Mouse (Mus musculus): ENCODE data around the gene Hist2h2be. TPM values are rescaled to one million over a fixed set of nuclear protein-coding genes. Genes with fewer than 3 reads are reported as not detected.

Gene Hist2h2be
- total RNA-seq, 1 experiment from 2014 or later = 1.9 TPM

Other genes starting within 250 kb of the Hist2h2be start
- gene Plekho1, start 225.1 kb upstream of the Hist2h2be start, total RNA-seq (2023) = 52.2 TPM
- 12.4 TPM for gene Vps45, start 162.7 kb upstream of the Hist2h2be start, total RNA-seq (2023)
- gene Otud7b, start 116.6 kb upstream of the Hist2h2be start, total RNA-seq (2023) = 27.0 TPM
- 1.9 TPM for gene Mtmr11, start 59.1 kb upstream of the Hist2h2be start, total RNA-seq (2023)
- gene Sf3b4, start 48.8 kb upstream of the Hist2h2be start, total RNA-seq (2023) = 78.1 TPM
- gene Sv2a, start 40.0 kb upstream of the Hist2h2be start, total RNA-seq (2023) = 3.9 TPM
- 10.8 TPM for gene Bola1, start 1.4 kb upstream of the Hist2h2be start, total RNA-seq (2023)
- gene Hist2h2ab, start 1.3 kb upstream of the Hist2h2be start, total RNA-seq (2023) = 1.8 TPM
- gene Hist2h2ac, start 239 bp upstream of the Hist2h2be start, total RNA-seq (2023) = 48.7 TPM
- gene Hist2h3c2, start 18.0 kb downstream of the Hist2h2be start, total RNA-seq (2023) = 2.4 TPM
- gene Hist2h2aa2, start 19.2 kb downstream of the Hist2h2be start, total RNA-seq (2023) = 338 TPM
- gene Hist2h2aa1, start 24.4 kb downstream of the Hist2h2be start, total RNA-seq (2023) = 7.8 TPM
- gene Hist2h3c1, start 25.6 kb downstream of the Hist2h2be start, total RNA-seq (2023) = not detected
- gene Hist2h4, start 42.2 kb downstream of the Hist2h2be start, total RNA-seq (2023) = 53.0 TPM
- gene Hist2h3b, start 47.5 kb downstream of the Hist2h2be start, total RNA-seq (2023) = 64.4 TPM
- 149 TPM for gene Hist2h2bb, start 48.6 kb downstream of the Hist2h2be start, total RNA-seq (2023)
- gene Fcgr1, start 72.8 kb downstream of the Hist2h2be start, total RNA-seq (2023) = 0.24 TPM
- not detected for gene BC107364, start 231.2 kb downstream of the Hist2h2be start, total RNA-seq (2023)